Mouse (Mus musculus) limb, embryonic 10.5 days (tissue): ENCODE measurements around the gene Clec12b. TPM values are rescaled to one million over a fixed set of nuclear protein-coding genes. Genes with fewer than 3 reads are reported as not detected.

Experiments
- DNase-seq: peaks from one replicate; pipeline ENCODE4 v3.0.0-alpha.2; 2017; ENCODE audit warnings: low spot score
- H3K27ac ChIP-seq: fragments of 300-500 bp; sonication (generic); 2 replicates; pipeline ENCODE4 v1.5.1; 2016; ENCODE audit warnings: mild to moderate bottlenecking
- H3K27me3 ChIP-seq: fragments of 300-500 bp; sonication (generic); 2 replicates; pipeline ENCODE4 v1.6.1; 2016; ENCODE audit warnings: low read depth, mild to moderate bottlenecking; ENCODE audit not compliant: poor library complexity, severe bottlenecking
- H3K36me3 ChIP-seq: fragments of 300-500 bp; sonication (generic); 2 replicates; pipeline ENCODE4 v1.6.1; 2016; ENCODE audit warnings: mild to moderate bottlenecking, moderate library complexity
- H3K4me1 ChIP-seq: fragments of 300-500 bp; sonication (generic); 2 replicates; pipeline ENCODE4 v1.6.1; 2016
- H3K4me3 ChIP-seq: fragments of 300-500 bp; sonication (generic); 2 replicates; pipeline ENCODE4 v1.5.1; 2016; ENCODE audit warnings: mild to moderate bottlenecking, moderate library complexity
- H3K9me3 ChIP-seq: fragments of 300-500 bp; sonication (generic); replicated peaks from 2 replicates; pipeline ENCODE4 v1.6.1; 2016; ENCODE audit warnings: mild to moderate bottlenecking
- WGBS: fragments of 180-500 bp; shearing (Covaris S2); methylation state at CpG from one replicate; pipeline ENCODE4 v1.1.7; 2016; 5-methylcytosine and 5-hydroxymethylcytosine counted together
- polyA plus RNA-seq: library from polyadenylated mRNA; unstranded; fragments of >200 nt; fragmentation: Nextera tagmentation; extraction: Ambion mirVana; gene quantifications from 2 replicates; pipeline ENCODE4 v1.2.1, GENCODE M21; 2016

Clec12b gene
- polyA plus RNA-seq, 1 experiment from 2014 or later = not detected

GRCm38 (mm10) chr6:129399945-129400344 lies 14.3 kb upstream of the Clec12b start:
- no peaks in the 10 kb centered on the region for H3K9me3 ChIP-seq
- no peak for DNase-seq
- no peak overlapping the region for H3K4me3 ChIP-seq
- no peak overlapping the region for H3K27ac ChIP-seq
- H3K36me3 ChIP-seq = no peaks in the 10 kb centered on the region
- no peaks in the 10 kb centered on the region for H3K4me1 ChIP-seq
- 83% methylated on average over 6 of the region's 6 CpGs for WGBS
- H3K27me3 ChIP-seq = no peaks in the 10 kb centered on the region

GRCm38 (mm10) chr6:129396997-129397396 lies 11.3 kb upstream of the Clec12b start, which contains the start of gene Clec1b:
Gene Clec1b (plus strand): TSS chr6:129397297.
- H3K9me3 ChIP-seq = no peaks in the 10 kb centered on the region
- no peak within 1 kb of the TSS for H3K27ac ChIP-seq
- WGBS = 91% methylated on average over 8 of the region's 8 CpGs
- H3K36me3 ChIP-seq = no peaks in the 10 kb centered on the region
- no peak within 1 kb of the TSS for H3K4me3 ChIP-seq
- H3K27me3 ChIP-seq = no peaks in the 10 kb centered on the region
- no peak for DNase-seq
- no peaks in the 10 kb centered on the region for H3K4me1 ChIP-seq

- Histone ChIP-seq H3K4me1 (no peaks in the 10 kb centered on the region), H3K27me3 (no peaks in the 10 kb centered on the region), H3K9me3 (no peaks in the 10 kb centered on the region), H3K27ac (no peak overlapping the region), H3K4me3 (no peak overlapping the region), H3K36me3 (no peaks in the 10 kb centered on the region)
- no peak for DNase-seq
- 80% methylated on average over 6 of the region's 6 CpGs for WGBS
Measured at GRCm38 (mm10) chr6:129393732-129394131, 8.1 kb upstream of the Clec12b start.

GRCm38 (mm10) chr6:129393087-129393720 lies 7.5 kb upstream of the Clec12b start:
- Histone ChIP-seq H3K27me3 (no peaks in the 10 kb centered on the region), H3K9me3 (no peaks in the 10 kb centered on the region), H3K27ac (no peak overlapping the region), H3K36me3 (no peaks in the 10 kb centered on the region), H3K4me1 (no peaks in the 10 kb centered on the region), H3K4me3 (no peak overlapping the region)
- 42% methylated on average over 2 of the region's 2 CpGs for WGBS
- no peak for DNase-seq

- no peaks in the 10 kb centered on the region for H3K27me3 ChIP-seq
- no peaks in the 10 kb centered on the region for H3K36me3 ChIP-seq
- no peaks in the 10 kb centered on the region for H3K4me1 ChIP-seq
- 89% methylated on average over 4 of the region's 4 CpGs for WGBS
- no peak overlapping the region for H3K4me3 ChIP-seq
- no peak overlapping the region for H3K27ac ChIP-seq
- no peak for DNase-seq
- no peaks in the 10 kb centered on the region for H3K9me3 ChIP-seq
Measured at GRCm38 (mm10) chr6:129385000-129385399, 674 bp downstream of the Clec12b start.

- no peaks in the 10 kb centered on the region for H3K36me3 ChIP-seq
- H3K27me3 ChIP-seq = no peaks in the 10 kb centered on the region
- H3K27ac ChIP-seq = no peak overlapping the region
- no peak overlapping the region for H3K4me3 ChIP-seq
- H3K4me1 ChIP-seq = no peaks in the 10 kb centered on the region
- WGBS = 91% methylated on average over 3 of the region's 3 CpGs
- DNase-seq = no peak
- H3K9me3 ChIP-seq = no peaks in the 10 kb centered on the region
Measured at GRCm38 (mm10) chr6:129383466-129383865, 2.2 kb downstream of the Clec12b start.

- Histone ChIP-seq H3K9me3 (no peaks in the 10 kb centered on the region), H3K27me3 (no peaks in the 10 kb centered on the region), H3K4me3 (no peak overlapping the region), H3K27ac (no peak overlapping the region), H3K36me3 (no peaks in the 10 kb centered on the region), H3K4me1 (no peaks in the 10 kb centered on the region)
- DNase-seq = no peak
- WGBS = 85% methylated on average over 1 of the region's 1 CpGs
Measured at GRCm38 (mm10) chr6:129381736-129382135, 3.9 kb downstream of the Clec12b start.

- 74% methylated on average over 4 of the region's 4 CpGs for WGBS
- no peak for DNase-seq
- Histone ChIP-seq H3K4me1 (no peaks in the 10 kb centered on the region), H3K9me3 (no peaks in the 10 kb centered on the region), H3K27me3 (no peaks in the 10 kb centered on the region), H3K36me3 (no peaks in the 10 kb centered on the region), H3K27ac (no peak overlapping the region), H3K4me3 (no peak overlapping the region)
Measured at GRCm38 (mm10) chr6:129380454-129380853, 5.2 kb downstream of the Clec12b start.

GRCm38 (mm10) chr6:129374937-129375471 lies 10.7 kb downstream of the Clec12b start:
- WGBS = 84% methylated on average over 2 of the region's 2 CpGs
- Histone ChIP-seq H3K4me1 (0 out of 2 replicates have a peak, but pooled peaks cover 3% of the 10 kb centered on the region), H3K27me3 (no peaks in the 10 kb centered on the region), H3K4me3 (no peak overlapping the region), H3K27ac (no peak overlapping the region), H3K9me3 (no peaks in the 10 kb centered on the region), H3K36me3 (no peaks in the 10 kb centered on the region)
- no peak for DNase-seq

- Histone ChIP-seq H3K27ac (no peak overlapping the region), H3K4me1 (0 out of 2 replicates have a peak, but pooled peaks cover 3% of the 10 kb centered on the region), H3K9me3 (no peaks in the 10 kb centered on the region), H3K27me3 (no peaks in the 10 kb centered on the region), H3K4me3 (no peak overlapping the region), H3K36me3 (no peaks in the 10 kb centered on the region)
- 73% methylated on average over 7 of the region's 7 CpGs for WGBS
- DNase-seq = no peak
Measured at GRCm38 (mm10) chr6:129369374-129370132, 16.1 kb downstream of the Clec12b start.

GRCm38 (mm10) chr6:129365959-129366359 lies 19.7 kb downstream of the Clec12b start:
- no peak overlapping the region for H3K27ac ChIP-seq
- DNase-seq = peak; percentile 35
- H3K36me3 ChIP-seq = no peaks in the 10 kb centered on the region
- no peaks in the 10 kb centered on the region for H3K27me3 ChIP-seq
- 28% methylated on average over 6 of the region's 6 CpGs for WGBS
- H3K4me3 ChIP-seq = no peak overlapping the region
- H3K9me3 ChIP-seq = no peaks in the 10 kb centered on the region
- no peaks in the 10 kb centered on the region for H3K4me1 ChIP-seq

GRCm38 (mm10) chr6:129363942-129364341 lies 21.7 kb downstream of the Clec12b start:
- WGBS = 25% methylated on average over 1 of the region's 1 CpGs
- DNase-seq = no peak
- no peak overlapping the region for H3K27ac ChIP-seq
- H3K36me3 ChIP-seq = no peaks in the 10 kb centered on the region
- no peaks in the 10 kb centered on the region for H3K27me3 ChIP-seq
- H3K4me1 ChIP-seq = no peaks in the 10 kb centered on the region
- no peak overlapping the region for H3K4me3 ChIP-seq
- no peaks in the 10 kb centered on the region for H3K9me3 ChIP-seq

GRCm38 (mm10) chr6:129359515-129359914 lies 26.2 kb downstream of the Clec12b start:
- H3K4me3 ChIP-seq = no peak overlapping the region
- no peaks in the 10 kb centered on the region for H3K36me3 ChIP-seq
- no peak for DNase-seq
- WGBS = 100% methylated on average over 2 of the region's 2 CpGs
- no peaks in the 10 kb centered on the region for H3K4me1 ChIP-seq
- H3K9me3 ChIP-seq = no peaks in the 10 kb centered on the region
- H3K27ac ChIP-seq = no peak overlapping the region
- no peaks in the 10 kb centered on the region for H3K27me3 ChIP-seq
